Mouse (Mus musculus) small intestine, adult 2 months (tissue): ENCODE measurements around the gene Olfr147.

Experiments
- CTCF ChIP-seq: fragments of 200-500 bp; IDR thresholded peaks from 2 replicates; pipeline ENCODE4 v1.5.1; 2012; ENCODE audit warnings: low read depth, mild to moderate bottlenecking, control low read depth, inconsistent platforms, low read length, moderate library complexity, mixed read lengths; ENCODE audit not compliant: insufficient replicate concordance, insufficient read length; ENCODE audit errors: extremely low read depth
- POLR2A ChIP-seq: fragments of 200-500 bp; IDR thresholded peaks from 2 replicates; pipeline ENCODE4 v1.6.1; 2012; ENCODE audit warnings: low read depth, mild to moderate bottlenecking, control low read depth, inconsistent platforms, low read length, moderate library complexity

- TF ChIP-seq CTCF: no peak
- no peak for TF ChIP-seq POLR2A
These were observed 24.7 kb upstream of the Olfr147 start, which contains the start of gene Olfr251 for GRCm38 (mm10) chr9:38376786-38377185.
